In the genomic region with DNA sequence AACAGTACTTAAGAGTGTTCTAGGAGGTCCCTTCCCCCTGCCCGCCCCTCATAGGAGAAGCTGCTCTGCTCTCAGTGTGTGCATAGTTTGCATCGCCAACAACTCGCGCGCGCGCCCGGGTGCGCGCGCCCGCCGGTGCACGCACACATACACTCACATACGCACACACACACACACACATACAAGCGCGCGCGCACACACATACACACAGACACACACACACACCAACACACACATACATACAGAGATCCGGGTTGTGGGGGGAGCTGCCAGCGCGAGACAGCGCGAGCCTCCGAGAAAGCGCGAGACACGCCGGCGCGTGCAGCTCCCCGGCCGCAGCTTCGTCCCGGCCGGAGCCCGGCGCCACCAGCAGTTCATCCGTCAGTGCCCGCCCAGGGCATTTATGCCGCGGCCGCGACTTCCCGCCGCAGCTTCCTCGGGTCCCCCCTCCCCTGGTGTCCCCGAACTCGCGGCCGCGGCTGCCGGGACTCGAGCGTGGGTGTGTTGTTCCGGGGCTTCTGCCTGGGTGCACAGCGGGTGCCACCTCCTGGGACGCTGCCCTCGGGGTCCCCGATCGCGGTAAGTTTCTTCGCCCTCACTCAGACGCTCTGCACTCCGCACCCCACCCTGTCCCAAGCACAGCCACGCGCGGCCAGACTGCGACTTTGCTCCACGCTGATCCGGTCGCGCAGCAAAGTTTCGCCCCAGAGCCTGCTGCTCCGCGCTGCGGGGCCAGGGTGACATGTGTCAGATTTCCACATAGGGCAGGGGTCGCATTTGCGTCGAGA, we compare ENCODE assay signal across 8 mouse cellular contexts. TPM values are rescaled to one million over a fixed set of nuclear protein-coding genes. Genes with fewer than 3 reads are reported as not detected.
DNase-seq lines count a peak whose midpoint lies in the region; ATAC-seq and TF ChIP-seq lines count a peak whose summit lies in the region.

Gene Foxp2 (plus strand): TSS at position 167 of the 788 bp plus-strand sequence.

- peaks cover 60% of the 10 kb centered on the region for H3K27me3 ChIP-seq in E14TG2a.4 (ENCODE audit: insufficient read depth, low read length)
- H3K27me3 ChIP-seq in embryonic facial prominence, embryonic 15.5 days: peaks cover 32% of the 10 kb centered on the region
- H3K27me3 ChIP-seq in heart, embryonic 14.5 days (ENCODE audit: control insufficient read depth, insufficient read depth, low read length): 0 out of 2 replicates have a peak, but pooled peaks cover 5% of the 10 kb centered on the region

- no peaks in the 10 kb centered on the region for H3K9me3 ChIP-seq in E14TG2a.4 (ENCODE audit: low read length)
- H3K9me3 ChIP-seq in embryonic facial prominence, embryonic 15.5 days (replicated peaks): no peaks in the 10 kb centered on the region
- H3K9me3 ChIP-seq in heart, embryonic 14.5 days (ENCODE audit: control insufficient read depth, low read length): no peaks in the 10 kb centered on the region

- ATAC-seq in embryonic facial prominence, embryonic 15.5 days (ENCODE audit: insufficient number of reproducible peaks, low FRiP score, low TSS enrichment, low read depth): peak; percentile 70
- peak; percentile 62 for ATAC-seq in heart, embryonic 14.5 days (ENCODE audit: insufficient number of reproducible peaks, insufficient read depth, low FRiP score, low read depth)

- peak; percentile 55 for DNase-seq in R1 (ENCODE audit: low read depth, low spot score)
- peak; percentile 42 for DNase-seq in kidney, postnatal 14 days
- peak; percentile 52 for DNase-seq in lung, postnatal 14 days
- DNase-seq in right cerebral cortex, postnatal 4 days: peak; percentile 75
- no peak for DNase-seq in spleen, postnatal 36 days (ENCODE audit: low spot score in 2 of 2)

- peak within 1 kb of the TSS; percentile 83 for H3K4me3 ChIP-seq in E14TG2a.4 (replicated peaks; ENCODE audit: low read length)
- peak within 1 kb of the TSS; percentile 67 for H3K4me3 ChIP-seq in embryonic facial prominence, embryonic 15.5 days (replicated peaks)
- peak within 1 kb of the TSS; percentile 64 to 74 for H3K4me3 ChIP-seq in heart, embryonic 14.5 days (ENCODE audit: control insufficient read depth in 1 of 2, insufficient read depth in 1 of 2, low read depth in 1 of 2, low read length in 2 of 2)

- peaks cover 36% of the 10 kb centered on the region for H3K4me1 ChIP-seq in E14TG2a.4 (replicated peaks; ENCODE audit: low read depth, low read length)
- peaks cover 21% of the 10 kb centered on the region for H3K4me1 ChIP-seq in embryonic facial prominence, embryonic 15.5 days
- peaks cover 5 to 6% of the 10 kb centered on the region in 2 experiments; a peak in 3 of 4 replicates for H3K4me1 ChIP-seq in heart, embryonic 14.5 days (ENCODE audit: control insufficient read depth in 2 of 2, insufficient read depth in 2 of 2, low read length in 2 of 2)

- peak within 1 kb of the TSS; percentile 62 for H3K9ac ChIP-seq in embryonic facial prominence, embryonic 15.5 days
- peak within 1 kb of the TSS; percentile 81 for H3K9ac ChIP-seq in heart, embryonic 14.5 days (ENCODE audit: low read length)

- WGBS in embryonic facial prominence, embryonic 15.5 days: under 1% methylated on average over 73 of the region's 80 CpGs
- under 1% methylated on average over 80 of the region's 80 CpGs for WGBS in heart, embryonic 14.5 days

- peak within 1 kb of the TSS; percentile 95 for H3K4me2 ChIP-seq in embryonic facial prominence, embryonic 15.5 days (replicated peaks)
- peak within 1 kb of the TSS; percentile 86 for H3K4me2 ChIP-seq in heart, embryonic 14.5 days (ENCODE audit: low read length)

- peak within 1 kb of the TSS; percentile 55; the same call in 1 of the 2 replicates for H3K27ac ChIP-seq in embryonic facial prominence, embryonic 15.5 days (replicated peaks)
- H3K27ac ChIP-seq in heart, embryonic 14.5 days (replicated peaks in 1 of 2; ENCODE audit: control insufficient read depth in 1 of 2, insufficient read depth in 1 of 2, low read depth in 2 of 2, low read length in 2 of 2): peak within 1 kb of the TSS; percentile 80 to 82

- H3K36me3 ChIP-seq in E14TG2a.4 (ENCODE audit: insufficient read depth, low read length): no peaks in the 10 kb centered on the region
- H3K36me3 ChIP-seq in embryonic facial prominence, embryonic 15.5 days: no peaks in the 10 kb centered on the region
- no peaks in the 10 kb centered on the region for H3K36me3 ChIP-seq in heart, embryonic 14.5 days (ENCODE audit: control insufficient read depth, insufficient read depth, low read length)

- TF ChIP-seq CTCF in E14TG2a.4 (conservative IDR thresholded peaks at IDR 0.05; ENCODE audit: low read length): no peak

RNA-seq across cellular contexts. Expression of gene Foxp2, which starts in this region (rescaled TPM):
- 5.2 and 8.9 TPM in 2 replicates for polyA plus RNA-seq in embryonic facial prominence, embryonic 15.5 days (2015; fragmentation: Nextera tagmentation; extraction: Ambion mirVana)
- 8.0 and 9.5 TPM in 2 replicates for polyA plus RNA-seq in heart, embryonic 14.5 days (2014; fragmentation: Nextera tagmentation; extraction: Ambion mirVana)

Comparison
In these comparisons a context has a peak if more than half of its experiments do, and no peak if none do; other contexts are left out.
1. DNase-seq: peak in R1 (single experiment), kidney, postnatal 14 days (single experiment), lung, postnatal 14 days (single experiment) and right cerebral cortex, postnatal 4 days (single experiment); none in spleen, postnatal 36 days (0 of 2).
2. Peak in every context shown above with its lines, with median percentiles within 50 percentile points of each other: H3K4me3 ChIP-seq.